Mouse (Mus musculus): ENCODE results near the gene Ccin. TPM values are rescaled to one million over a fixed set of nuclear protein-coding genes. Genes with fewer than 3 reads are reported as not detected.

The Ccin gene
- polyA plus RNA-seq, 1 experiment from 2014 or later, result not detected

GRCm38 (mm10) chr4:43980846-43981245, 2.4 kb upstream of the Ccin start:
- DNase-seq (ENCODE audit: low spot score) (no peak), ATAC-seq (replicated peaks; ENCODE audit: low FRiP score) (no peak)
- peaks cover 11% of the 10 kb centered on the region for H3K4me1 ChIP-seq (replicated peaks; ENCODE audit: control insufficient read depth, insufficient read depth, low read length)
- no peaks in the 10 kb centered on the region for H3K9me3 ChIP-seq (ENCODE audit: control insufficient read depth, low read length)
- H3K4me3 ChIP-seq (ENCODE audit: low read depth, low read length), result no peak overlapping the region
- H3K27ac ChIP-seq (ENCODE audit: low read depth, low read length), result no peak overlapping the region
- no peaks in the 10 kb centered on the region for H3K27me3 ChIP-seq (replicated peaks; ENCODE audit: control insufficient read depth, insufficient read depth, low read length)
- no peak overlapping the region for H3K9ac ChIP-seq (ENCODE audit: low read depth, low read length)
- H3K36me3 ChIP-seq (ENCODE audit: control insufficient read depth, insufficient read depth, low read length), result peaks cover 3% of the 10 kb centered on the region; the same call in 1 of the 2 replicates
- WGBS, result 94% methylated on average over 6 of the region's 6 CpGs
- H3K4me2 ChIP-seq, result no peak overlapping the region

DNA sequence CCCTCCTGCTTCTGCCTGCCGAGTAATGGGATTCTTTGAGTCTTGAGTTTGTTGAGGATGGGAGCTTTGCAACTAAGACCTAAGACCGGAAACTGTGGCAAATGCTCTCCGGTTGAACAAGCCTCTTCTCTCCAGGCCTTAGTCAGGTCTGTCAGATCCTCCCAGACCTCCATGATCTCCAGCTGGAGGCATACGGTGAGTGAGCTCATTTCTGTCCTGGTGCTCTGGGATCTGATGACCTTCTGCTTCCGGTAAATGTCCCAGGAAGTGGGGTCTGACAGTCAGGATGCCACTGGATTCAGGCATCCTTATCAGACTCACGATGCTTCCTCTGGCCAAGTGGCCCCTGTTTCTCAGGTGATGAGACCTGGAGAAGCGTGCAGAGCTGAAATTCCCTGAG, 2.0 kb upstream of the Ccin start:
- Histone ChIP-seq H3K36me3 (ENCODE audit: control insufficient read depth, insufficient read depth, low read length) (peaks cover 3% of the 10 kb centered on the region; the same call in 1 of the 2 replicates), H3K4me1 (replicated peaks; ENCODE audit: control insufficient read depth, insufficient read depth, low read length) (peaks cover 10% of the 10 kb centered on the region), H3K4me3 (ENCODE audit: low read depth, low read length) (no peak overlapping the region), H3K9ac (ENCODE audit: low read depth, low read length) (no peak overlapping the region), H3K27me3 (replicated peaks; ENCODE audit: control insufficient read depth, insufficient read depth, low read length) (no peaks in the 10 kb centered on the region), H3K9me3 (ENCODE audit: control insufficient read depth, low read length) (no peaks in the 10 kb centered on the region), H3K27ac (ENCODE audit: low read depth, low read length) (no peak overlapping the region), H3K4me2 (no peak overlapping the region)
- DNase-seq (ENCODE audit: low spot score), result no peak
- WGBS, result 71% methylated on average over 7 of the region's 7 CpGs
- no peak for ATAC-seq (replicated peaks; ENCODE audit: low FRiP score)

DNA sequence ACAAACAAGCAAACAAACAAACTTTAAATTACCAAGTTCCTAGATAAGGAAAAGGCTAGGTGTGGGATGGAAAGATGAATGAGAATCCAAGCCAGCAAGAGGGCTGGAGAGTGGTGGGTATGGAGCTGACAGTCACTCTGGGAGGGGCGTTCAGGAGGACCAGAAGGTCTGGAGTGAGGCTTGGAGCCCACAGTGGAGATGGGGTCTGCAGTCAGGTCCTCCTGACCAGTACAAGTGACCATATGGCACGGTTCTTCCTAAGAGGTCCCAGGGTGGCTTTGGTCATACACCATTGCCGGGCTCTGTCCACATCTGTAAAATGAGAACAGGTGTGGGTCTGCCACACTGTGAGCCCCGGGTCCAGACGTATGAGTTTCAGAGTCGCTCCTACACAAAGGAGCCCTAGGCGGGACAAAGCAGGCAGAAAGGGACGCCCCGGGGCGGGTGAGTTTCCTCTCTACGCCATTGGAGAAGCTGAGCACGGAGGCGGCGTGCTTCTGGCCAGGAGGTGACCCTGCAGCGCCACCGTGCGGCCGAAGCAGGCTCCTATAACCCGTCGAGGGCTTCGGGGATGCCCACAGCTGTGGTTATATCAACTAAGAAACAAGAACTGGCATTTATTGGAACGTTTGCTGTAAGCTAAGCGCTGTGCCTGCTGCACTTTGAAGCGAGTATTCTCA, 1.1 kb upstream of the Ccin start:
- peak; percentile 91 for DNase-seq (ENCODE audit: low spot score)
- peaks cover 3% of the 10 kb centered on the region; the same call in 1 of the 2 replicates for H3K36me3 ChIP-seq (ENCODE audit: control insufficient read depth, insufficient read depth, low read length)
- no peak overlapping the region for H3K27ac ChIP-seq (ENCODE audit: low read depth, low read length)
- no peaks in the 10 kb centered on the region for H3K27me3 ChIP-seq (replicated peaks; ENCODE audit: control insufficient read depth, insufficient read depth, low read length)
- H3K4me3 ChIP-seq (ENCODE audit: low read depth, low read length), result peak overlapping the region; percentile 33
- H3K9me3 ChIP-seq (ENCODE audit: control insufficient read depth, low read length), result no peaks in the 10 kb centered on the region
- H3K9ac ChIP-seq (ENCODE audit: low read depth, low read length), result peak overlapping the region; percentile 65
- peaks cover 10% of the 10 kb centered on the region for H3K4me1 ChIP-seq (replicated peaks; ENCODE audit: control insufficient read depth, insufficient read depth, low read length)
- peak; percentile 92 for ATAC-seq (replicated peaks; ENCODE audit: low FRiP score)
- H3K4me2 ChIP-seq, result peak overlapping the region; percentile 70
- 1% methylated on average over 24 of the region's 24 CpGs for WGBS

DNA sequence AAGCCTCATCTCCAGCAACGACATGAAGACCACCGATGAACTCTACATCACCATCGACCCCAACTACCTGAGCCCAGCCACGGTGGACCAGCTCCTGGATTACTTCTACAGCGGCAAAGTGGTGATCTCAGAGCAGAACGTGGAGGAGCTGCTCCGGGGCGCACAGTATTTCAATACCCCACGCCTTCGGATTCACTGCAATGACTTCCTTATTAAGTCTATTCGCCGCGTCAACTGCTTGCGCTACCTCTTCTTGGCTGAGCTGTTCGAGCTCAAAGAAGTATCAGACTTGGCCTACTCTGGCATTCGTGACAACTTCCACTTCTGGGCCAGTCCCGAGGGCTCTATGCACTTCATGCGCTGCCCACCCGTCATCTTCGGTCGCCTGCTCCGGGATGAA, 473 bp downstream of the Ccin start:
- H3K9me3 ChIP-seq (ENCODE audit: control insufficient read depth, low read length), result no peaks in the 10 kb centered on the region
- H3K27me3 ChIP-seq (replicated peaks; ENCODE audit: control insufficient read depth, insufficient read depth, low read length), result no peaks in the 10 kb centered on the region
- WGBS, result 86% methylated on average over 22 of the region's 22 CpGs
- no peaks in the 10 kb centered on the region for H3K36me3 ChIP-seq (ENCODE audit: control insufficient read depth, insufficient read depth, low read length)
- H3K4me3 ChIP-seq (ENCODE audit: low read depth, low read length), result no peak overlapping the region
- no peak overlapping the region for H3K27ac ChIP-seq (ENCODE audit: low read depth, low read length)
- peaks cover 5% of the 10 kb centered on the region; the same call in 1 of the 2 replicates for H3K4me1 ChIP-seq (replicated peaks; ENCODE audit: control insufficient read depth, insufficient read depth, low read length)
- H3K4me2 ChIP-seq, result no peak overlapping the region
- no peak overlapping the region for H3K9ac ChIP-seq (ENCODE audit: low read depth, low read length)
- DNase-seq (ENCODE audit: low spot score) (no peak), ATAC-seq (replicated peaks; ENCODE audit: low FRiP score) (no peak)

DNA sequence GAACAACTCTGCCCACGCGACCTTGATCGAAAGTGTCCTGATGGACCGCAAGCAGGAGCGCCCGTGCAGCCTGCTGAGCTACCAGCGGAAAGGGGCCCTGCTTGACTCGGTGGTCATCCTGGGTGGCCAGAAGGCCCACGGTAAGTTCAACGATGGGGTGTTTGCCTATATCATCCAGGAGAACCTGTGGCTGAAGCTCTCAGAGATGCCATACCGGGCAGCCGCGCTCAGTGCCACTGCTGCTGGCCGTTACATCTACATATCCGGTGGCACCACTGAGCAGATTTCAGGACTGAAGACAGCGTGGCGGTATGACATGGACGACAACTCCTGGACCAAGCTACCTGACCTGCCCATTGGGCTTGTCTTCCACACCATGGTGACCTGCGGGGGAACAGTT, 1.0 kb downstream of the Ccin start:
- H3K4me3 ChIP-seq (ENCODE audit: low read depth, low read length), result no peak overlapping the region
- H3K9me3 ChIP-seq (ENCODE audit: control insufficient read depth, low read length), result no peaks in the 10 kb centered on the region
- no peak for ATAC-seq (replicated peaks; ENCODE audit: low FRiP score)
- H3K4me2 ChIP-seq, result no peak overlapping the region
- no peak overlapping the region for H3K27ac ChIP-seq (ENCODE audit: low read depth, low read length)
- H3K4me1 ChIP-seq (replicated peaks; ENCODE audit: control insufficient read depth, insufficient read depth, low read length), result peaks cover 3% of the 10 kb centered on the region; the same call in 1 of the 2 replicates
- H3K9ac ChIP-seq (ENCODE audit: low read depth, low read length), result no peak overlapping the region
- WGBS, result 87% methylated on average over 19 of the region's 19 CpGs
- no peak for DNase-seq (ENCODE audit: low spot score)
- no peaks in the 10 kb centered on the region for H3K36me3 ChIP-seq (ENCODE audit: control insufficient read depth, insufficient read depth, low read length)
- no peaks in the 10 kb centered on the region for H3K27me3 ChIP-seq (replicated peaks; ENCODE audit: control insufficient read depth, insufficient read depth, low read length)

GRCm38 (mm10) chr4:43988976-43989375, 5.7 kb downstream of the Ccin start:
- Histone ChIP-seq H3K9ac (ENCODE audit: low read depth, low read length) (no peak overlapping the region), H3K9me3 (ENCODE audit: control insufficient read depth, low read length) (no peaks in the 10 kb centered on the region), H3K27me3 (replicated peaks; ENCODE audit: control insufficient read depth, insufficient read depth, low read length) (no peaks in the 10 kb centered on the region), H3K4me3 (ENCODE audit: low read depth, low read length) (no peak overlapping the region), H3K4me1 (replicated peaks; ENCODE audit: control insufficient read depth, insufficient read depth, low read length) (no peaks in the 10 kb centered on the region), H3K36me3 (ENCODE audit: control insufficient read depth, insufficient read depth, low read length) (no peaks in the 10 kb centered on the region), H3K4me2 (no peak overlapping the region), H3K27ac (ENCODE audit: low read depth, low read length) (no peak overlapping the region)
- DNase-seq (ENCODE audit: low spot score) (no peak), ATAC-seq (replicated peaks; ENCODE audit: low FRiP score) (no peak)
- whole genome bisulfite sequencing, result 85% methylated on average over 3 of the region's 3 CpGs

GRCm38 (mm10) chr4:43993072-43993471, 9.8 kb downstream of the Ccin start:
- WGBS, result 90% methylated on average over 11 of the region's 11 CpGs
- DNase-seq (ENCODE audit: low spot score) (no peak), ATAC-seq (replicated peaks; ENCODE audit: low FRiP score) (no peak)

GRCm38 (mm10) chr4:43994342-43994741, 11.1 kb downstream of the Ccin start:
- WGBS, result 76% methylated on average over 2 of the region's 2 CpGs
- Histone ChIP-seq H3K36me3 (ENCODE audit: control insufficient read depth, insufficient read depth, low read length) (no peaks in the 10 kb centered on the region), H3K9me3 (ENCODE audit: control insufficient read depth, low read length) (no peaks in the 10 kb centered on the region), H3K4me3 (ENCODE audit: low read depth, low read length) (no peak overlapping the region), H3K27ac (ENCODE audit: low read depth, low read length) (no peak overlapping the region), H3K27me3 (replicated peaks; ENCODE audit: control insufficient read depth, insufficient read depth, low read length) (no peaks in the 10 kb centered on the region), H3K9ac (ENCODE audit: low read depth, low read length) (no peak overlapping the region), H3K4me2 (no peak overlapping the region), H3K4me1 (replicated peaks; ENCODE audit: control insufficient read depth, insufficient read depth, low read length) (no peaks in the 10 kb centered on the region)
- DNase-seq (ENCODE audit: low spot score) (no peak), ATAC-seq (replicated peaks; ENCODE audit: low FRiP score) (no peak)

More at GRCm38 (mm10) chr4:43993072-43993471, 9.8 kb downstream of the Ccin start:
- no peak overlapping the region for H3K27ac ChIP-seq (ENCODE audit: low read depth, low read length)
- H3K36me3 ChIP-seq (ENCODE audit: control insufficient read depth, insufficient read depth, low read length), result no peaks in the 10 kb centered on the region
- no peak overlapping the region for H3K9ac ChIP-seq (ENCODE audit: low read depth, low read length)
- H3K9me3 ChIP-seq (ENCODE audit: control insufficient read depth, low read length), result no peaks in the 10 kb centered on the region
- no peaks in the 10 kb centered on the region for H3K27me3 ChIP-seq (replicated peaks; ENCODE audit: control insufficient read depth, insufficient read depth, low read length)
- H3K4me1 ChIP-seq (replicated peaks; ENCODE audit: control insufficient read depth, insufficient read depth, low read length), result no peaks in the 10 kb centered on the region
- H3K4me3 ChIP-seq (ENCODE audit: low read depth, low read length), result no peak overlapping the region
- H3K4me2 ChIP-seq, result no peak overlapping the region

DNA sequence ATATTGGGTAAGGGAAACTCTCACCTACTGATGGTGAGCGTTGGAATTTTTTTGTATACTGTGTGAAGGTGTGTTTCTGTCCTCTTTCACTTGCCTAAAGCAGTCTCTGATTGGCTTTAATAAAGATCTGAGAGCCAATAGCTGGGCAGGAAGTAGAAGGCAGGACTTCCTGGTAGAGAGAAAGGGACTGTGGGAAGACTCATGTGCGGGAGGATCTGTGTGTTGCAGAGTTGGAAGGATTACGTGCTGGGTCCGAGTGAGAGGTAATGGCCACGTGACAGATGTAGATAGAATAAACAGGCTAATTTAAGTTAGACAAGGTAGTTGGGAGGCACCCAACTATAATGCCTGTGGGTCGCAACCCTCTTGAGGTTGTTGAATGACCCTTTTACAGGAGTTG, 20.3 kb downstream of the Ccin start:
- H3K4me3 ChIP-seq (ENCODE audit: low read depth, low read length), result peak overlapping the region; percentile 33; the same call in 1 of the 2 replicates
- no peaks in the 10 kb centered on the region for H3K27me3 ChIP-seq (replicated peaks; ENCODE audit: control insufficient read depth, insufficient read depth, low read length)
- H3K27ac ChIP-seq (ENCODE audit: low read depth, low read length), result peak overlapping the region; percentile 94
- WGBS, result 62% methylated on average over 6 of the region's 6 CpGs
- H3K9me3 ChIP-seq (ENCODE audit: control insufficient read depth, low read length), result no peaks in the 10 kb centered on the region
- H3K9ac ChIP-seq (ENCODE audit: low read depth, low read length), result peak overlapping the region; percentile 41
- peak; percentile 71 for ATAC-seq (replicated peaks; ENCODE audit: low FRiP score)
- H3K4me2 ChIP-seq, result peak overlapping the region; percentile 67
- DNase-seq (ENCODE audit: low spot score), result no peak
- no peaks in the 10 kb centered on the region for H3K36me3 ChIP-seq (ENCODE audit: control insufficient read depth, insufficient read depth, low read length)
- H3K4me1 ChIP-seq (replicated peaks; ENCODE audit: control insufficient read depth, insufficient read depth, low read length), result no peaks in the 10 kb centered on the region

Measured in liver, embryonic 11.5 days (tissue).